Mouse (Mus musculus): Measurements from ENCODE around the gene Acsl4. TPM values are rescaled to one million over a fixed set of nuclear protein-coding genes. Genes with fewer than 3 reads are reported as not detected.

The Acsl4 gene
- polyA plus RNA-seq, 1 experiment from 2014 or later: 22.4 TPM

Other genes starting within 250 kb of the Acsl4 start
- gene Gucy2f, start 193.6 kb downstream of the Acsl4 start, polyA plus RNA-seq (2015; fragmentation: Nextera tagmentation; extraction: Ambion mirVana): not detected in 2 replicates
- gene Nxt2, start 163.8 kb downstream of the Acsl4 start, polyA plus RNA-seq (2015; fragmentation: Nextera tagmentation; extraction: Ambion mirVana): 24.4 and 26.7 TPM in 2 replicates
- gene Kcne1l, start 84.2 kb downstream of the Acsl4 start, polyA plus RNA-seq (2015; fragmentation: Nextera tagmentation; extraction: Ambion mirVana): 21.6 and 22.3 TPM in 2 replicates

Data from kidney, embryonic 16.5 days (tissue).